Mouse (Mus musculus): ENCODE measurements around the gene Glyctk.

The Glyctk gene

GRCm38 (mm10) chr9:106158037-106158491 is at the start of gene Glyctk:
Glyctk (minus strand) TSS chr9:106158138.
- POLR2A ChIA-PET = interaction anchor here in 3 of 4 experiments (0.9 to 9.4 kb wide), 17 partner anchors 8 to 264 kb away, joined by 3 to 158 read pairs (median 7); partner anchors contain the start of gene Wdr82 (in 3 of the 3)
- CTCF ChIA-PET = interaction anchor here (0.5 to 6.0 kb wide), 14 partner anchors 8 to 637 kb away, joined by 3 to 61 read pairs (median 6); no protein-coding TSS in a partner anchor

- POLR2A ChIA-PET = interaction anchor here in 3 of 4 experiments (0.8 to 6.5 kb wide), 16 partner anchors 9 to 161 kb away, joined by 3 to 94 read pairs (median 4); partner anchors contain the start of genes Wdr82 (in 2 of the 3) and Glyctk (in 1 of the 3)
- CTCF ChIA-PET = interaction anchor here in 2 of 4 experiments (0.5 to 1.3 kb wide), 2 partner anchors 58 to 235 kb away, joined by 3 read pairs; no protein-coding TSS in a partner anchor
These were observed 48.6 kb upstream of the Glyctk start for GRCm38 (mm10) chr9:106206515-106206914.

GRCm38 (mm10) chr9:106205713-106206290 is 47.9 kb upstream of the Glyctk start:
- ChIA-PET POLR2A (interaction anchor here in 3 of 4 experiments (0.6 to 6.5 kb wide), 19 partner anchors 9 to 1401 kb away, joined by 3 to 94 read pairs (median 3); partner anchors contain the start of genes Wdr82 (in 3 of the 3), Abhd14a (in 1 of the 3), Abhd14b (in 1 of the 3) and Acy1 (in 1 of the 3)), CTCF (interaction anchor here in 2 of 4 experiments (0.6 to 1.3 kb wide), 2 partner anchors 57 to 379 kb away, joined by 3 read pairs; no protein-coding TSS in a partner anchor)

GRCm38 (mm10) chr9:106203990-106204851 is 46.3 kb upstream of the Glyctk start:
- CTCF ChIA-PET = interaction anchor here in 3 of 4 experiments (0.6 to 2.6 kb wide), 4 partner anchors 8 to 1470 kb away, joined by 3 to 36 read pairs (median 4); no protein-coding TSS in a partner anchor
- POLR2A ChIA-PET = interaction anchor here (0.5 to 6.5 kb wide), 22 partner anchors 8 to 770 kb away, joined by 3 to 94 read pairs (median 10); partner anchors contain the start of genes Wdr82 (in 2 of the 4), Abhd14a (in 1 of the 4), Abhd14b (in 1 of the 4) and Dusp7 (in 1 of the 4)

GRCm38 (mm10) chr9:106202819-106203636 is 45.1 kb upstream of the Glyctk start, which contains the start of gene Twf2:
Twf2 (plus strand) TSS chr9:106203108.
- ChIA-PET CTCF (interaction anchor here (0.5 to 2.6 kb wide), 23 partner anchors 8 to 514 kb away, joined by 3 to 36 read pairs (median 4); partner anchors contain the start of genes Parp3 (in 2 of the 4) and Poc1a (in 1 of the 4)), POLR2A (interaction anchor here (0.6 to 6.5 kb wide), 50 partner anchors 9 to 450 kb away, joined by 3 to 94 read pairs (median 5); partner anchors contain the start of genes Wdr82 (in 3 of the 4), Acy1 (in 2 of the 4), Parp3 (in 2 of the 4) and Rpl29 (in 2 of the 4))

DNA sequence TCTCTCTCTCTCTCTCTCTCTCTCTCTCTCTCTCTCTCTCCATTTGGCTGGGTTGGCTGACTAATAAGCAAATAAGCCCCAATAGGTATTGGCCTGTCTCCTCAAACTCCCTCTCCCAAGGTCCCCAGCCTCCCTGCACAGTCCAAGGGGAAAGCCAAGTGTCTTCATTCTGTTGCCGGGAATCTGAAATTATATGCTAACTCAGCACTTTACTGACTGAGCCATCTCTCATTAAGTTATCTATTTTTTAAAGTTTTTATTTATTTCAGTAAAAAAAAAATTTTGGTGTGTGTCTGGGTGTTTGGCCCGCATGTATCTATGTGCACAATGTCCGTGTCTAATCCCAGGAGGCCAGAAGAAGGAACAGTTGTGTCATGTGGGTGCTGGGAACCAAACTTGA is 44.0 kb upstream of the Glyctk start:
- POLR2A ChIA-PET = interaction anchor here in 3 of 4 experiments (0.5 to 6.5 kb wide), 19 partner anchors 9 to 578 kb away, joined by 3 to 94 read pairs (median 13); partner anchors contain the start of genes Wdr82 (in 3 of the 3), Acy1 (in 2 of the 3) and Rpl29 (in 1 of the 3)
- CTCF ChIA-PET = interaction anchor here in 2 of 4 experiments (1.4 to 2.6 kb wide), 4 partner anchors 10 to 45 kb away, joined by 7 to 36 read pairs (median 14); no protein-coding TSS in a partner anchor

DNA sequence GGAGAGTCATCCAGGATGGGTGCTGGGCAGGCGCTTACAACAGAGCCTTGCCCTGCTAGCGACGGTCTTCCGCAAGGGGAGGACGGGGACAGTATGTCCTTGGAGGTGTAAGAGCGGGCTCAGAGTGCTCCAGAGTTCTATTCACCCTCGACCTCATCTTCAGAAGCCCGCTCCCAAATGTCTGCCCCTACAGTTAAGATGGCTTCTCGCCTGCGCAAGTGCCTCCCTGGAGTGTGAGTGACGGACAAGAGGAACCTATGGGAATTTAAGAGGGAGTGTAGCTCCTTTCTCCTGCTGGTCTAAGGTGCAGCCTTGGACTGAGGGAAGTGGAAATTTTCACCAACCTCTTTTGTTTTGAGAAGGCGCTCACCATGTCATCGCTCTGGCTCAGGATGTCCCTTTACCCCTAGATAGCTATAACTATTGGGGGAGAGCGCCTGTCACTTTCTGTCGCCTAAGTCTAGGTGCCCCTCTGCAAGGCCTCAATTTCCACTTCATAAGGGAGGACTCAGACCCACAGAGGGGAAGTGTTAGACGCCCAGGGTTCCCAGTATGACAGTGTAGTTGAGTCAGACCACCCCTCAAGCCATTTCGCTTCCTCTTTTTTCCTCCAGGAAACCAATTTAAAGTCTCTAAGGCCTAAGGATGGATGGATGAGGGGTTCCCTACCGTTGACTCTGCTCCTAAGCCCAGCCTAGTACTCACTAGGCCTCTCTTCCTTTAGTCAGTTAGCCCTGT is 41.8 kb upstream of the Glyctk start, which contains the start of gene Ppm1m:
Ppm1m (minus strand) TSS at position 212 of the 738 bp plus-strand sequence.
- POLR2A ChIA-PET = interaction anchor here in 3 of 4 experiments (0.5 to 2.5 kb wide), 21 partner anchors 9 to 239 kb away, joined by 3 to 27 read pairs (median 5); partner anchors contain the start of genes Wdr82 (in 3 of the 3), Acy1 (in 1 of the 3) and Rpl29 (in 1 of the 3)
- CTCF ChIA-PET = interaction anchor here in 3 of 4 experiments (1.1 to 1.9 kb wide), 4 partner anchors 12 to 19 kb away, joined by 3 to 13 read pairs (median 6); no protein-coding TSS in a partner anchor

DNA sequence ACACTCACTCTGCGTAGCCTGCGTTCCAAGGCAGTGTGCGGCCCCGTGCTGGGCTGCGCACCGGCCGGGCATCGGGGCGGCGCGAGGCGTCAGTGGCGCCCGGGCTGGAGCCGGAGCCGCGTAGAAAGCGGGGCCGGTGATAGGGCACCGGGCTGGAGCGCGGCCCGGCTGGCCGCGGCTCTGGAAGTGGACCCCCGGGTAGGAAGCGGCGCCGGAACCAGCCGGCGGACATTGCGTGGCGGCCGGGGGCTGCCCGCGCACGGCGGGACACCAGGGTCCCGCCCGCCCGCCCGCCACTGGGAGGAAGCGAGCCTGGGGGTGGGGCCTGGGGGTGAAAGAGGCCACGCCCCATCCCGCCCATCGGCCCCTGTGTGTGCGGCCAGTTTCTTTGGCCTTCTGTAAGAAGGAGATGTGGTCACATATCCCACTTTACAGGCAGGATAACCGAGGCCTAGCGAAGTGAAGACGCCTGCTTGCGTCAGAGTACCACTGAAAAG is 41.1 kb upstream of the Glyctk start:
- ChIA-PET CTCF (interaction anchor here in 2 of 4 experiments (1.1 to 1.9 kb wide), 3 partner anchors 13 to 19 kb away, joined by 3 to 13 read pairs (median 6); no protein-coding TSS in a partner anchor), POLR2A (interaction anchor here in 3 of 4 experiments (0.7 to 23.6 kb wide), 18 partner anchors 8 to 239 kb away, joined by 3 to 761 read pairs (median 8); partner anchors contain the start of genes Wdr82 (in 3 of the 3), Acy1 (in 1 of the 3) and Rpl29 (in 1 of the 3))

- ChIA-PET CTCF (interaction anchor here in 2 of 4 experiments (0.8 to 3.3 kb wide), 3 partner anchors 14 to 16 kb away, joined by 3 to 25 read pairs (median 3); no protein-coding TSS in a partner anchor), POLR2A (interaction anchor here in 3 of 4 experiments (0.7 to 23.6 kb wide), 19 partner anchors 8 to 241 kb away, joined by 3 to 761 read pairs (median 4); partner anchors contain the start of genes Wdr82 (in 2 of the 3), Acy1 (in 1 of the 3) and Alas1 (in 1 of the 3))
These were observed 39.8 kb upstream of the Glyctk start for GRCm38 (mm10) chr9:106197732-106198131.

DNA sequence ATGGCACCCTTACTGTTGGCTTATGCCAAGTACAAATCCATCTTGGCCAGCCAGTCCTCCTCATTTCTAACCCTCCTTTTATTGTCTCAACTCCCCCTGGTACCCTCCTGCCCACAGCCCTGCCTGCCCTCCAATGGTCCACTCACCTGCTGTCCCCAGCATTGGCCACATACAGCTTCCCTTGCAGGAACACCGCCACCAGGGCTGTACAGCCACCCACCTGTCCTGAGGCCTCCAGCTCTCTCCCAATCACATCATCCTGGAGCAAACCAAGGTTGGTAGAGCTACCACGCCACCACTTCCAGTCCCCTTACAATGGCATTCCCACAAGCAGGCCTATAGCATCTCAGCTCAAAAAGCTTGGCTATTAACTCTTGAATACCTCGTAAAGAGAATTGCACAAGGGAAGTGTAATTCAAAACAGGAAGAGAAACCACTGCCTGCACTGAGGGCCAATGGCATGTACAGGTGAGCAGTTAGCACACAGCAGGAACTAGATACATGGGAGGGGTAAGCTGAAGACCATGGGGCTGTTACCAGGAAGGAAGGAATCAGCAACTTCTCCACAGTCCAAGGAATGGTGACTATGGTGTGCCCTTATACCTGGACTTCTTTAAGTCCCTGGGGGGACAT is 39.3 kb upstream of the Glyctk start:
- ChIA-PET POLR2A (interaction anchor here (0.7 to 23.6 kb wide), 19 partner anchors 8 to 238 kb away, joined by 3 to 761 read pairs (median 4); partner anchors contain the start of genes Wdr82 (in 2 of the 4) and Alas1 (in 1 of the 4)), CTCF (interaction anchor here in 2 of 4 experiments (1.4 to 3.3 kb wide), 3 partner anchors 14 to 17 kb away, joined by 3 to 25 read pairs (median 19); no protein-coding TSS in a partner anchor)

- ChIA-PET POLR2A (interaction anchor here (0.6 to 23.6 kb wide), 15 partner anchors 9 to 237 kb away, joined by 3 to 761 read pairs (median 4); partner anchors contain the start of genes Wdr82 (in 2 of the 4) and Poc1a (in 1 of the 4)), CTCF (interaction anchor here in 3 of 4 experiments (0.5 to 3.3 kb wide), 3 partner anchors 16 to 451 kb away, joined by 6 to 25 read pairs (median 19); no protein-coding TSS in a partner anchor)
These were observed 37.8 kb upstream of the Glyctk start for GRCm38 (mm10) chr9:106195693-106196092.

DNA sequence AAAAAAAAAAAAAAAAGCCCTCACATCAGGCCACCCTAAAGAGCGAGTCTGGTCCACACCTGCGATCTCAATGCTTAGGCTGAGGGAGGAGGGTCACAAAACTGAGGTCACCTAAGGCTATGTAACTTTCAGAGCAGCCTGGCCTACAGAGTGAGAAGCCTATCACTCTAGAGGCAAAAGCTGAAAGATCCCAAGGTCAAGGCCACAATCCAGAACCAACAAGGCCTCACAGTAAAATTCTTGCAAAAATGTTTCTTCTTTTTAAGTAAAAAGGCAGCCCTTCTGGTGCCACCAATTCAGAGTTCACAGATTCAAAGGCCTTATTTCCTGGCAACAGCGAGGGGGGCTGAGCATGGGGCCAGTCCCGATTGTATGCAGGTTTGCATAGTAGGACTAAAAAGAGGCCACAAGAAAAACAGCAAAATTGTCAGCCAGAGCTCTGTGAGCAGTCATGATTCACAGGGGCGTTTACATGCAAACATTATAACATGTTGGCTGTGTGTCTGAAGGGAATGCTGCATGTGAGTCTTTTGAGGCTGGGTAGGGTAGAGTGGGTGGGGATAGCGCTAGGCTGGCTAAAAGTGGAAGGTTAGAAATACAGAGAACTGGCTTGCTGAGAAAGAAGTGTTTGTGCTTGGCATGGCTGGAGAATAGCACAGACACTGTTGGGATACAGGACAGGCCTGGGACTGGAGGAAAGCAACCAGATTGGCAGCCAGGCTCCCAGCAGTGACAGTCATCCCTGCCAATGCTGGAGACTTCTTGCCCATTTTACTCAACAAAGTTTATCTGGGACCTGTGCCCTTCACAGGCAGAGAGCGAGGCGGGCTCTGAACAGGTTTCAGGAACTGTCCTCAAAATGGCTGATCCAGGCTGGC is 36.2 kb upstream of the Glyctk start:
- CTCF ChIA-PET = interaction anchor here in 2 of 4 experiments (0.6 to 4.7 kb wide), 3 partner anchors 17 to 236 kb away, joined by 3 to 22 read pairs (median 4); no protein-coding TSS in a partner anchor
- POLR2A ChIA-PET = interaction anchor here in 3 of 4 experiments (0.5 to 23.6 kb wide), 15 partner anchors 9 to 869 kb away, joined by 3 to 761 read pairs (median 4); partner anchors contain the start of genes Wdr82 (in 3 of the 3), Twf2 (in 2 of the 3), Pcbp4 (in 1 of the 3) and Rpl29 (in 1 of the 3)

DNA sequence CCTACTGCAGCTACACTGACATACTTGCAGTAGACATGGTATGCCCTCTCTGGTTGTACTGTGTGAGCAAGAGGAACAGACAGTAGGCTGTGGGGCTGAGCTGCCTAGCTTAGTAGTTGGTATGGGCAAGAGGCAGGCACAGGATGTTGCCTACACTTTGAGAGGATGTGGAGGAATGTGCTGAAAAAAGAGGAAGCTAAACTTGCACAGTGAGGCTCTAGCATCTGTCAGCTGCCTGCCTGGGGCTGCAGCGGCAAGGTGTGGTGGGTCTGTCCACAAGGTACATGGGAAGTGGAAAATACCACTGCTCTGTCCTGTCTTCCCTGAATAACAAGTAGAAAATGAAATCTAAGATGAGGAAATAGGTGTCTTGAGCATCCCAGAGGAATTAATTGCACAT is 35.1 kb upstream of the Glyctk start:
- CTCF ChIA-PET = interaction anchor here in 3 of 4 experiments (0.5 to 4.7 kb wide), 8 partner anchors 10 to 1194 kb away, joined by 3 to 22 read pairs (median 4); partner anchors contain the start of genes Poc1a (in 1 of the 3) and Twf2 (in 1 of the 3)
- POLR2A ChIA-PET = interaction anchor here (0.6 to 23.6 kb wide), 23 partner anchors 8 to 260 kb away, joined by 3 to 761 read pairs (median 6); partner anchors contain the start of genes Wdr82 (in 4 of the 4), Rpl29 (in 2 of the 4), Twf2 (in 2 of the 4) and Pcbp4 (in 1 of the 4)

All from embryonic stem cell, embryonic (primary cell).